Mouse (Mus musculus): Measurements from ENCODE around the gene Slc22a1.

Slc22a1 gene

GRCm38 (mm10) chr17:12675646-12676045 is at the start of gene Slc22a1:
Gene Slc22a1, minus strand, starts transcription at chr17:12675829.
- no peak for DNase-seq

GRCm38 (mm10) chr17:12724767-12725744 is 49.4 kb upstream of the Slc22a1 start:
- peak; percentile 41 to 53 for DNase-seq

GRCm38 (mm10) chr17:12723986-12724766 is 48.5 kb upstream of the Slc22a1 start:
- peak; percentile 45 to 47 for DNase-seq

- DNase-seq = no peak
These were observed 47.0 kb upstream of the Slc22a1 start for GRCm38 (mm10) chr17:12722622-12723021.

- DNase-seq = peak in 1 of 2 experiments; percentile 42
These were observed 45.7 kb upstream of the Slc22a1 start for GRCm38 (mm10) chr17:12721118-12721886.

GRCm38 (mm10) chr17:12718251-12718650 is 42.6 kb upstream of the Slc22a1 start:
- peak; percentile 67 to 70 for DNase-seq

GRCm38 (mm10) chr17:12717445-12717844 is 41.8 kb upstream of the Slc22a1 start:
- no peak for DNase-seq

GRCm38 (mm10) chr17:12715032-12715431 is 39.4 kb upstream of the Slc22a1 start:
- DNase-seq = no peak

- peak in 1 of 2 experiments; percentile 53 for DNase-seq
These were observed 38.5 kb upstream of the Slc22a1 start for GRCm38 (mm10) chr17:12714080-12714561.

GRCm38 (mm10) chr17:12712993-12713392 is 37.4 kb upstream of the Slc22a1 start:
- DNase-seq = no peak

GRCm38 (mm10) chr17:12712191-12712590 is 36.6 kb upstream of the Slc22a1 start:
- DNase-seq = no peak

- DNase-seq = no peak
These were observed 35.3 kb upstream of the Slc22a1 start for GRCm38 (mm10) chr17:12710976-12711375.

GRCm38 (mm10) chr17:12710050-12710780 is 34.6 kb upstream of the Slc22a1 start:
- DNase-seq = no peak

GRCm38 (mm10) chr17:12708398-12708797 is 32.8 kb upstream of the Slc22a1 start:
- no peak for DNase-seq

GRCm38 (mm10) chr17:12706590-12707049 is 31.0 kb upstream of the Slc22a1 start:
- no peak for DNase-seq

GRCm38 (mm10) chr17:12702901-12703300 is 27.3 kb upstream of the Slc22a1 start:
- peak in 1 of 2 experiments; percentile 47 for DNase-seq

- DNase-seq = no peak
These were observed 24.7 kb upstream of the Slc22a1 start for GRCm38 (mm10) chr17:12700373-12700772.

- no peak for DNase-seq
These were observed 16.3 kb upstream of the Slc22a1 start for GRCm38 (mm10) chr17:12691899-12692298.

GRCm38 (mm10) chr17:12689537-12689936 is 13.9 kb upstream of the Slc22a1 start:
- DNase-seq = no peak

GRCm38 (mm10) chr17:12688427-12689110 is 12.9 kb upstream of the Slc22a1 start:
- DNase-seq = peak; percentile 74 to 76
